Mouse (Mus musculus) adrenal gland (tissue): ENCODE results near the gene Prl7a2.

Experiments used
- intact Hi-C: fragments of 180-260 bp; cut with DNase I; formaldehyde crosslinking; loops from one replicate; pipeline ENCODE4 v1.15.1; 2025
- long read RNA-seq, 2 experiments: library from polyadenylated mRNA; unstranded; transcript quantifications; one replicate each; pipeline ENCODE4 v2.0.0; 2020; ENCODE audit warnings: borderline replicate concordance in 1 of 2; ENCODE audit not compliant: insufficient replicate concordance in 1 of 2

Gene Prl7a2
- long read RNA-seq, experiment 1 = 0 reads
- long read RNA-seq, experiment 2 = 0 reads

GRCm38 (mm10) chr13:27667936-27668335 lies at the start of gene Prl7a2:
Gene Prl7a2 (minus strand): TSS chr13:27668036.
- intact Hi-C loops = no loop called here

- intact Hi-C loops = no loop called here
Measured at GRCm38 (mm10) chr13:27716636-27717035, 48.8 kb upstream of the Prl7a2 start, which contains the start of gene Prl7d1. Gene Prl7d1 (minus strand): TSS chr13:27716736.

GRCm38 (mm10) chr13:27706521-27706920 lies 38.7 kb upstream of the Prl7a2 start:
- intact Hi-C loops = no loop called here

GRCm38 (mm10) chr13:27660747-27661146 lies 7.1 kb downstream of the Prl7a2 start:
- intact Hi-C loops = no loop called here

- intact Hi-C loops = no loop called here
Measured at GRCm38 (mm10) chr13:27642393-27642792, 25.4 kb downstream of the Prl7a2 start, which contains the start of gene Prl7a1. Gene Prl7a1 (minus strand): TSS chr13:27642493.

- intact Hi-C loops = no loop called here
Measured at GRCm38 (mm10) chr13:27610482-27610881, 57.4 kb downstream of the Prl7a2 start, which contains the start of gene Prl7b1. Gene Prl7b1 (minus strand): TSS chr13:27610582.
